Mouse (Mus musculus): Measurements from ENCODE around the gene Sorcs2. TPM values are rescaled to one million over a fixed set of nuclear protein-coding genes. Genes with fewer than 3 reads are reported as not detected.

Gene Sorcs2
- total and polyA plus RNA-seq, 3 experiments, result 0.42 to 1.6 (median 0.46) TPM

GRCm38 (mm10) chr5:36326057-36327010 is 71.6 kb downstream of the Sorcs2 start:
- no peak overlapping the region for H3K4me3 ChIP-seq (replicated peaks in 1 of 3; ENCODE audit: low read depth in 2 of 3, low read length in 2 of 3, poor library complexity in 1 of 3)
- peaks cover 0 to 4% of the 10 kb centered on the region in 2 experiments; a peak in 1 of 4 replicates for H3K4me1 ChIP-seq (ENCODE audit: control insufficient read depth in 1 of 2, insufficient read depth in 2 of 2)
- H3K9ac ChIP-seq (ENCODE audit: insufficient read depth, low read depth), result no peak overlapping the region
- peaks cover 52% of the 10 kb centered on the region for H3K27me3 ChIP-seq (replicated peaks)
- in situ Hi-C loops (cut with MboI; ENCODE audit: low pct_ligation_motif_present, low pct_unique_long_range_greater_than_20kb, low sequenced_read_pairs), result no loop called here
- peak; percentile 53 for TF ChIP-seq ELF1 (IDR thresholded peaks at IDR 0.05; ENCODE audit: low read depth, low read length)
- TF ChIP-seq MAFK (IDR thresholded peaks at IDR 0.05; ENCODE audit: insufficient replicate concordance, low read length), result no peak
- TF ChIP-seq CTCF (conservative IDR thresholded peaks at IDR 0.05 in 1 of 2, IDR thresholded peaks at IDR 0.05 in 1 of 2; ENCODE audit: low read depth in 2 of 2, low read length in 2 of 2), result no peak
- no peak for TF ChIP-seq ZMIZ1 (IDR thresholded peaks at IDR 0.05; ENCODE audit: low read depth, low read length)
- H3K36me3 ChIP-seq (replicated peaks in 1 of 2; ENCODE audit: control insufficient read depth in 1 of 2, insufficient read depth in 1 of 2, low read length in 1 of 2), result no peaks in the 10 kb centered on the region
- no peak for DNase-seq (ENCODE audit: extremely low read depth)
- no peaks in the 10 kb centered on the region for H3K79me2 ChIP-seq (replicated peaks; ENCODE audit: control insufficient read depth, extremely low read depth, insufficient read depth, poor library complexity, severe bottlenecking)
- H3K9me3 ChIP-seq (replicated peaks; ENCODE audit: low read length), result no peaks in the 10 kb centered on the region
- dilution Hi-C loops (cut with MboI; ENCODE audit: extremely low pct_ligation_motif_present, extremely low pct_unique_long_range_greater_than_20kb, low sequenced_read_pairs), result no loop called here
- H3K27ac ChIP-seq (ENCODE audit: insufficient read depth, low read depth), result no peak overlapping the region
- H3K4me2 ChIP-seq (ENCODE audit: insufficient read depth, low read depth, poor library complexity, severe bottlenecking), result no peak overlapping the region

GRCm38 (mm10) chr5:36324140-36324572 is 73.8 kb downstream of the Sorcs2 start:
- DNase-seq (ENCODE audit: extremely low read depth), result no peak
- Histone ChIP-seq H3K4me3 (replicated peaks in 1 of 3; ENCODE audit: low read depth in 2 of 3, low read length in 2 of 3, poor library complexity in 1 of 3) (no peak overlapping the region), H3K27me3 (replicated peaks) (peaks cover 52% of the 10 kb centered on the region), H3K9me3 (replicated peaks; ENCODE audit: low read length) (no peaks in the 10 kb centered on the region), H3K4me1 (ENCODE audit: control insufficient read depth in 1 of 2, insufficient read depth in 2 of 2) (peaks cover 0 to 4% of the 10 kb centered on the region in 2 experiments; a peak in 1 of 4 replicates), H3K4me2 (ENCODE audit: insufficient read depth, low read depth, poor library complexity, severe bottlenecking) (no peak overlapping the region), H3K79me2 (replicated peaks; ENCODE audit: control insufficient read depth, extremely low read depth, insufficient read depth, poor library complexity, severe bottlenecking) (no peaks in the 10 kb centered on the region), H3K9ac (ENCODE audit: insufficient read depth, low read depth) (no peak overlapping the region), H3K36me3 (replicated peaks in 1 of 2; ENCODE audit: control insufficient read depth in 1 of 2, insufficient read depth in 1 of 2, low read length in 1 of 2) (no peaks in the 10 kb centered on the region), H3K27ac (ENCODE audit: insufficient read depth, low read depth) (no peak overlapping the region)
- dilution Hi-C loops (cut with MboI; ENCODE audit: extremely low pct_ligation_motif_present, extremely low pct_unique_long_range_greater_than_20kb, low sequenced_read_pairs), result no loop called here
- no peak for TF ChIP-seq JUN (IDR thresholded peaks at IDR 0.05; ENCODE audit: insufficient read depth, low read depth, low read length)
- in situ Hi-C loops (cut with MboI; ENCODE audit: low pct_ligation_motif_present, low pct_unique_long_range_greater_than_20kb, low sequenced_read_pairs), result loop anchor here (5.0 kb wide), 1 partner anchor 73 kb away; the partner anchor contains the start of gene Sorcs2

- no peaks in the 10 kb centered on the region for H3K36me3 ChIP-seq (replicated peaks in 1 of 2; ENCODE audit: control insufficient read depth in 1 of 2, insufficient read depth in 1 of 2, low read length in 1 of 2)
- H3K27ac ChIP-seq (ENCODE audit: insufficient read depth, low read depth), result no peak overlapping the region
- DNase-seq (ENCODE audit: extremely low read depth), result peak; percentile 44
- H3K9ac ChIP-seq (ENCODE audit: insufficient read depth, low read depth), result no peak overlapping the region
- no peak for TF ChIP-seq USF1 (IDR thresholded peaks at IDR 0.05; ENCODE audit: low read depth, low read length)
- peak; percentile 92 for TF ChIP-seq SMC3 (IDR thresholded peaks at IDR 0.05; ENCODE audit: low read depth, low read length)
- TF ChIP-seq RAD21 (IDR thresholded peaks at IDR 0.05; ENCODE audit: low read depth, low read length), result peak; percentile 72
- TF ChIP-seq CTCF (conservative IDR thresholded peaks at IDR 0.05 in 1 of 2, IDR thresholded peaks at IDR 0.05 in 1 of 2; ENCODE audit: low read depth in 2 of 2, low read length in 2 of 2), result peak; percentile 71 to 84
- TF ChIP-seq CHD1 (IDR thresholded peaks at IDR 0.05; ENCODE audit: low read depth, low read length), result no peak
- no peaks in the 10 kb centered on the region for H3K79me2 ChIP-seq (replicated peaks; ENCODE audit: control insufficient read depth, extremely low read depth, insufficient read depth, poor library complexity, severe bottlenecking)
- no peaks in the 10 kb centered on the region for H3K9me3 ChIP-seq (replicated peaks; ENCODE audit: low read length)
- dilution Hi-C loops (cut with MboI; ENCODE audit: extremely low pct_ligation_motif_present, extremely low pct_unique_long_range_greater_than_20kb, low sequenced_read_pairs) (no loop called here), in situ Hi-C loops (cut with MboI; ENCODE audit: low pct_ligation_motif_present, low pct_unique_long_range_greater_than_20kb, low sequenced_read_pairs) (loop anchor here (5.0 kb wide), 1 partner anchor 74 kb away; the partner anchor contains the start of gene Sorcs2)
- H3K27me3 ChIP-seq (replicated peaks), result peaks cover 49% of the 10 kb centered on the region
- no peak overlapping the region for H3K4me2 ChIP-seq (ENCODE audit: insufficient read depth, low read depth, poor library complexity, severe bottlenecking)
- H3K4me1 ChIP-seq (ENCODE audit: control insufficient read depth in 1 of 2, insufficient read depth in 2 of 2), result peaks cover 0 to 4% of the 10 kb centered on the region in 2 experiments; a peak in 1 of 4 replicates
- H3K4me3 ChIP-seq (replicated peaks in 1 of 3; ENCODE audit: low read depth in 2 of 3, low read length in 2 of 3, poor library complexity in 1 of 3), result no peak overlapping the region
Observed at GRCm38 (mm10) chr5:36323526-36323925, 74.4 kb downstream of the Sorcs2 start.

All from CH12.LX (cell line).